Mouse (Mus musculus) CD4-positive naive resting alpha-beta T cell, adult 57 days (primary cell): ENCODE results near the gene Dph3. TPM values are rescaled to one million over a fixed set of nuclear protein-coding genes. Genes with fewer than 3 reads are reported as not detected.

ENCODE experiments used
- total RNA-seq: library from RNA; stranded (reverse); gene quantifications from one replicate; pipeline ENCODE4 v1.2.4, GENCODE M21; 2023

Gene Dph3
- 55.3 TPM for total RNA-seq

GRCm38 (mm10) chr14:32085486-32086201, at the start of gene Dph3:
Gene Dph3, minus strand, starts transcription at chr14:32085729.

GRCm38 (mm10) chr14:32084761-32085485, 606 bp downstream of the Dph3 start, which contains the start of gene Oxnad1:
Gene Oxnad1, plus strand, starts transcription at chr14:32085374.

Other genes with a start within 250 kb of the Dph3 start
- gene Galnt15, start 56.7 kb downstream of the Dph3 start, total RNA-seq: 0.59 TPM
- 21.3 TPM for gene Oxnad1, start 355 bp downstream of the Dph3 start, total RNA-seq
- not detected for gene Msmb, start 56.3 kb upstream of the Dph3 start, total RNA-seq
- gene Ncoa4, start 74.1 kb upstream of the Dph3 start, total RNA-seq: 87.1 TPM
- 84.2 TPM for gene Timm23, start 116.2 kb upstream of the Dph3 start, total RNA-seq
- 50.0 TPM for gene Parg, start 116.2 kb upstream of the Dph3 start, total RNA-seq
- gene Ogdhl, start 236.3 kb upstream of the Dph3 start, total RNA-seq: 0.15 TPM